Mouse (Mus musculus) liver, embryonic 18 days (tissue): ENCODE measurements around the gene Nr2f2. TPM values are rescaled to one million over a fixed set of nuclear protein-coding genes. Genes with fewer than 3 reads are reported as not detected.

Experiments
- polyA plus RNA-seq: library from polyadenylated mRNA; depleted of rRNA; stranded (reverse); fragments of >200 nt; gene quantifications from 2 replicates; pipeline ENCODE4 v1.2.3, GENCODE M21; 2012; rRNA removed

Gene Nr2f2
- 12.5 and 15.6 TPM in 2 replicates for polyA plus RNA-seq

GRCm38 (mm10) chr7:70365941-70366807, at the start of gene Nr2f2:
TSS of gene Nr2f2 (minus strand) at chr7:70366735.

